Mouse (Mus musculus): Measurements from ENCODE around the gene Mok. TPM values are rescaled to one million over a fixed set of nuclear protein-coding genes. Genes with fewer than 3 reads are reported as not detected.

The Mok gene
- polyA plus RNA-seq, 1 experiment from 2014 or later = 7.9 TPM

GRCm38 (mm10) chr12:110791026-110791425 lies 49.7 kb downstream of the Mok start:
- H3K27me3 ChIP-seq (ENCODE audit: control insufficient read depth, insufficient read depth, low read depth, low read length) = no peaks in the 10 kb centered on the region
- no peaks in the 10 kb centered on the region for H3K4me1 ChIP-seq (replicated peaks; ENCODE audit: control insufficient read depth, insufficient read depth, low read length)
- H3K9me3 ChIP-seq (ENCODE audit: control insufficient read depth, low read length) = no peaks in the 10 kb centered on the region
- 0 out of 2 replicates have a peak, but pooled peaks cover 2% of the 10 kb centered on the region for H3K36me3 ChIP-seq (ENCODE audit: control insufficient read depth, insufficient read depth, low read length)
- H3K9ac ChIP-seq (ENCODE audit: low read length) = no peak overlapping the region
- no peak overlapping the region for H3K4me3 ChIP-seq (ENCODE audit: low read length)
- H3K27ac ChIP-seq (ENCODE audit: low read length) = no peak overlapping the region
- WGBS = 86% methylated on average over 8 of the region's 8 CpGs
- ATAC-seq (ENCODE audit: low read depth) = no peak
- H3K4me2 ChIP-seq (ENCODE audit: low read depth, low read length) = no peak overlapping the region

GRCm38 (mm10) chr12:110790580-110790979 lies 50.2 kb downstream of the Mok start:
- ATAC-seq (ENCODE audit: low read depth) = no peak
- H3K9me3 ChIP-seq (ENCODE audit: control insufficient read depth, low read length) = no peaks in the 10 kb centered on the region
- H3K27ac ChIP-seq (ENCODE audit: low read length) = no peak overlapping the region
- H3K36me3 ChIP-seq (ENCODE audit: control insufficient read depth, insufficient read depth, low read length) = 0 out of 2 replicates have a peak, but pooled peaks cover 2% of the 10 kb centered on the region
- H3K4me3 ChIP-seq (ENCODE audit: low read length) = no peak overlapping the region
- H3K4me2 ChIP-seq (ENCODE audit: low read depth, low read length) = no peak overlapping the region
- H3K4me1 ChIP-seq (replicated peaks; ENCODE audit: control insufficient read depth, insufficient read depth, low read length) = no peaks in the 10 kb centered on the region
- H3K27me3 ChIP-seq (ENCODE audit: control insufficient read depth, insufficient read depth, low read depth, low read length) = no peaks in the 10 kb centered on the region
- no peak overlapping the region for H3K9ac ChIP-seq (ENCODE audit: low read length)
- WGBS = 88% methylated on average over 4 of the region's 4 CpGs

- ATAC-seq (ENCODE audit: low read depth) = no peak
- 87% methylated on average over 4 of the region's 4 CpGs for WGBS
- no peak overlapping the region for H3K27ac ChIP-seq (ENCODE audit: low read length)
- no peaks in the 10 kb centered on the region for H3K27me3 ChIP-seq (ENCODE audit: control insufficient read depth, insufficient read depth, low read depth, low read length)
- H3K4me3 ChIP-seq (ENCODE audit: low read length) = no peak overlapping the region
- no peaks in the 10 kb centered on the region for H3K9me3 ChIP-seq (ENCODE audit: control insufficient read depth, low read length)
- no peak overlapping the region for H3K9ac ChIP-seq (ENCODE audit: low read length)
- H3K4me1 ChIP-seq (replicated peaks; ENCODE audit: control insufficient read depth, insufficient read depth, low read length) = no peaks in the 10 kb centered on the region
- 0 out of 2 replicates have a peak, but pooled peaks cover 5% of the 10 kb centered on the region for H3K36me3 ChIP-seq (ENCODE audit: control insufficient read depth, insufficient read depth, low read length)
- H3K4me2 ChIP-seq (ENCODE audit: low read depth, low read length) = no peak overlapping the region
These were observed 54.5 kb downstream of the Mok start for GRCm38 (mm10) chr12:110786243-110786642.

- Histone ChIP-seq H3K4me2 (ENCODE audit: low read depth, low read length) (no peak overlapping the region), H3K4me1 (replicated peaks; ENCODE audit: control insufficient read depth, insufficient read depth, low read length) (peaks cover 1% of the 10 kb centered on the region; the same call in 1 of the 2 replicates), H3K27ac (ENCODE audit: low read length) (no peak overlapping the region), H3K4me3 (ENCODE audit: low read length) (no peak overlapping the region), H3K36me3 (ENCODE audit: control insufficient read depth, insufficient read depth, low read length) (peaks cover 5% of the 10 kb centered on the region; the same call in 1 of the 2 replicates), H3K27me3 (ENCODE audit: control insufficient read depth, insufficient read depth, low read depth, low read length) (no peaks in the 10 kb centered on the region), H3K9ac (ENCODE audit: low read length) (no peak overlapping the region), H3K9me3 (ENCODE audit: control insufficient read depth, low read length) (no peaks in the 10 kb centered on the region)
- no peak for ATAC-seq (ENCODE audit: low read depth)
- WGBS = 91% methylated on average over 2 of the region's 2 CpGs
These were observed 56.5 kb downstream of the Mok start for GRCm38 (mm10) chr12:110784211-110784610.

- peaks cover 5% of the 10 kb centered on the region; the same call in 1 of the 2 replicates for H3K36me3 ChIP-seq (ENCODE audit: control insufficient read depth, insufficient read depth, low read length)
- peaks cover 2% of the 10 kb centered on the region; the same call in 1 of the 2 replicates for H3K4me1 ChIP-seq (replicated peaks; ENCODE audit: control insufficient read depth, insufficient read depth, low read length)
- H3K9ac ChIP-seq (ENCODE audit: low read length) = no peak overlapping the region
- H3K27me3 ChIP-seq (ENCODE audit: control insufficient read depth, insufficient read depth, low read depth, low read length) = no peaks in the 10 kb centered on the region
- no peak overlapping the region for H3K4me2 ChIP-seq (ENCODE audit: low read depth, low read length)
- H3K9me3 ChIP-seq (ENCODE audit: control insufficient read depth, low read length) = no peaks in the 10 kb centered on the region
- no peak overlapping the region for H3K4me3 ChIP-seq (ENCODE audit: low read length)
- ATAC-seq (ENCODE audit: low read depth) = no peak
- WGBS = 86% methylated on average over 1 of the region's 1 CpGs
- H3K27ac ChIP-seq (ENCODE audit: low read length) = no peak overlapping the region
These were observed 58.5 kb downstream of the Mok start for GRCm38 (mm10) chr12:110782278-110782677.

GRCm38 (mm10) chr12:110781181-110781580 lies 59.6 kb downstream of the Mok start:
- 80% methylated on average over 8 of the region's 8 CpGs for WGBS

GRCm38 (mm10) chr12:110779296-110779695 lies 61.4 kb downstream of the Mok start:
- WGBS = 46% methylated on average over 7 of the region's 7 CpGs
- Histone ChIP-seq H3K9ac (ENCODE audit: low read length) (no peak overlapping the region), H3K36me3 (ENCODE audit: control insufficient read depth, insufficient read depth, low read length) (no peaks in the 10 kb centered on the region; the same call in 1 of the 2 replicates), H3K27ac (ENCODE audit: low read length) (no peak overlapping the region), H3K4me1 (replicated peaks; ENCODE audit: control insufficient read depth, insufficient read depth, low read length) (peaks cover 9% of the 10 kb centered on the region), H3K9me3 (ENCODE audit: control insufficient read depth, low read length) (no peaks in the 10 kb centered on the region), H3K4me3 (ENCODE audit: low read length) (no peak overlapping the region), H3K27me3 (ENCODE audit: control insufficient read depth, insufficient read depth, low read depth, low read length) (no peaks in the 10 kb centered on the region), H3K4me2 (ENCODE audit: low read depth, low read length) (no peak overlapping the region)
- no peak for ATAC-seq (ENCODE audit: low read depth)

More at GRCm38 (mm10) chr12:110781181-110781580, 59.6 kb downstream of the Mok start:
- H3K4me2 ChIP-seq (ENCODE audit: low read depth, low read length) = no peak overlapping the region
- ATAC-seq (ENCODE audit: low read depth) = no peak
- no peak overlapping the region for H3K4me3 ChIP-seq (ENCODE audit: low read length)
- peaks cover 5% of the 10 kb centered on the region; the same call in 1 of the 2 replicates for H3K36me3 ChIP-seq (ENCODE audit: control insufficient read depth, insufficient read depth, low read length)
- no peak overlapping the region for H3K27ac ChIP-seq (ENCODE audit: low read length)
- no peaks in the 10 kb centered on the region for H3K9me3 ChIP-seq (ENCODE audit: control insufficient read depth, low read length)
- no peaks in the 10 kb centered on the region for H3K27me3 ChIP-seq (ENCODE audit: control insufficient read depth, insufficient read depth, low read depth, low read length)
- no peak overlapping the region for H3K9ac ChIP-seq (ENCODE audit: low read length)
- peaks cover 2% of the 10 kb centered on the region; the same call in 1 of the 2 replicates for H3K4me1 ChIP-seq (replicated peaks; ENCODE audit: control insufficient read depth, insufficient read depth, low read length)

- Histone ChIP-seq H3K4me1 (replicated peaks; ENCODE audit: control insufficient read depth, insufficient read depth, low read length) (peaks cover 9% of the 10 kb centered on the region), H3K9ac (ENCODE audit: low read length) (no peak overlapping the region), H3K27me3 (ENCODE audit: control insufficient read depth, insufficient read depth, low read depth, low read length) (no peaks in the 10 kb centered on the region), H3K9me3 (ENCODE audit: control insufficient read depth, low read length) (no peaks in the 10 kb centered on the region), H3K4me3 (ENCODE audit: low read length) (no peak overlapping the region), H3K36me3 (ENCODE audit: control insufficient read depth, insufficient read depth, low read length) (no peaks in the 10 kb centered on the region; the same call in 1 of the 2 replicates), H3K27ac (ENCODE audit: low read length) (no peak overlapping the region), H3K4me2 (ENCODE audit: low read depth, low read length) (no peak overlapping the region)
- no peak for ATAC-seq (ENCODE audit: low read depth)
- 68% methylated on average over 5 of the region's 5 CpGs for WGBS
These were observed 62.9 kb downstream of the Mok start for GRCm38 (mm10) chr12:110777853-110778252.

GRCm38 (mm10) chr12:110775628-110776426 lies 64.9 kb downstream of the Mok start:
- ATAC-seq (ENCODE audit: low read depth) = no peak; the same call in 1 of the 2 replicates
- H3K4me3 ChIP-seq (ENCODE audit: low read length) = no peak overlapping the region
- 53% methylated on average over 5 of the region's 5 CpGs for WGBS

More at GRCm38 (mm10) chr12:110775628-110776426, 64.9 kb downstream of the Mok start:
- Histone ChIP-seq H3K4me2 (ENCODE audit: low read depth, low read length) (no peak overlapping the region), H3K4me1 (replicated peaks; ENCODE audit: control insufficient read depth, insufficient read depth, low read length) (peaks cover 9% of the 10 kb centered on the region), H3K27ac (ENCODE audit: low read length) (no peak overlapping the region), H3K36me3 (ENCODE audit: control insufficient read depth, insufficient read depth, low read length) (no peaks in the 10 kb centered on the region; the same call in 1 of the 2 replicates), H3K27me3 (ENCODE audit: control insufficient read depth, insufficient read depth, low read depth, low read length) (no peaks in the 10 kb centered on the region), H3K9ac (ENCODE audit: low read length) (no peak overlapping the region), H3K9me3 (ENCODE audit: control insufficient read depth, low read length) (no peaks in the 10 kb centered on the region)
